Mouse (Mus musculus): Measurements from ENCODE around the gene Mdm2. TPM values are rescaled to one million over a fixed set of nuclear protein-coding genes. Genes with fewer than 3 reads are reported as not detected.
"Not testable (repeated sequence)": the region's sequence is repeated elsewhere in the genome, so short reads cannot be mapped to it uniquely, and the experiment has no call there.

The Mdm2 gene
- polyA plus RNA-seq, 1 experiment from 2014 or later: 22.0 TPM

DNA sequence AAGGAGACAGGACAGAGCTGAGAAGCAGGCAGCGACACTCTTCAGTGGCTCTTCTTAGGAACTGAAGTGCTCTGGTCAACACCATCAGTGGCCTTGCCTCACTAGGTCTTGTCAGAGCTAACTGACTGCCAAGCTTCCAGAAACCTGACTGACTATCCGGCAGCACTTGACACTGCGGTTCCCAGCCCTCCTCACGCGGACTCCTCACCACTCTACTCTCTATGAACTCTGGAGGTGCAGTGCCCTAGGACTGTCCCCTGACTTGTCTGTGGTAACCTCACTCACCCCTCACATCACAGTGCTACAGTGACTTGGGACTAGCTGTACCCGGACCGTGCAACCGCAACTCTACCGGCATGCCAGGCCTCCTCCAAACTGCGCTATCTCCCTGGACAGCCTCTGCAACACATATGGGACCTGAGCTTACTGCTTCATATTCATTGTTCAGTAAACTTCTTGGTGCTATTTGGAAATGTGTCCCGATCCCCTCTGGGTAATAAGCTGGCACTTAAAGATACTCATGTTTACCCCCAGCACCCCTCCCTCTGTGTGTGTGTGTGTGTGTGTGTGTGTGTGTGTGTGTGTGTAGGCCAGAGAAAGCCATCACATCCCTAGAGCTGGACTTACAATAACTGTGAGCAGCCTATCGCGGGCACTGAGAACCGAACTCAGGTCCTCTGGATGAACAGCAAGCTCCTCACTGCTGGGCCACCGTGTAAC is 28.5 kb upstream of the Mdm2 start:
- Histone ChIP-seq H3K4me3 (replicated peaks; ENCODE audit: low read depth, low read length) (no peak overlapping the region), H3K9ac (ENCODE audit: low read depth, low read length) (no peak overlapping the region), H3K4me2 (ENCODE audit: low read length) (no peak overlapping the region), H3K36me3 (ENCODE audit: insufficient read depth, low read length) (peaks cover 27% of the 10 kb centered on the region), H3K4me1 (replicated peaks; ENCODE audit: insufficient read depth, low read length) (no peaks in the 10 kb centered on the region; the same call in 1 of the 2 replicates), H3K9me3 (replicated peaks; ENCODE audit: low read length) (no peaks in the 10 kb centered on the region), H3K27ac (no peak overlapping the region), H3K27me3 (ENCODE audit: insufficient read depth, low read length) (no peaks in the 10 kb centered on the region)
- WGBS: 93% methylated on average over 15 of the region's 15 CpGs
- ATAC-seq (replicated peaks; ENCODE audit: low FRiP score, low read depth) (no peak), DNase-seq (ENCODE audit: low spot score) (no peak)
- no peak for TF ChIP-seq CTCF (IDR thresholded peaks at IDR 0.05; ENCODE audit: low read depth)

DNA sequence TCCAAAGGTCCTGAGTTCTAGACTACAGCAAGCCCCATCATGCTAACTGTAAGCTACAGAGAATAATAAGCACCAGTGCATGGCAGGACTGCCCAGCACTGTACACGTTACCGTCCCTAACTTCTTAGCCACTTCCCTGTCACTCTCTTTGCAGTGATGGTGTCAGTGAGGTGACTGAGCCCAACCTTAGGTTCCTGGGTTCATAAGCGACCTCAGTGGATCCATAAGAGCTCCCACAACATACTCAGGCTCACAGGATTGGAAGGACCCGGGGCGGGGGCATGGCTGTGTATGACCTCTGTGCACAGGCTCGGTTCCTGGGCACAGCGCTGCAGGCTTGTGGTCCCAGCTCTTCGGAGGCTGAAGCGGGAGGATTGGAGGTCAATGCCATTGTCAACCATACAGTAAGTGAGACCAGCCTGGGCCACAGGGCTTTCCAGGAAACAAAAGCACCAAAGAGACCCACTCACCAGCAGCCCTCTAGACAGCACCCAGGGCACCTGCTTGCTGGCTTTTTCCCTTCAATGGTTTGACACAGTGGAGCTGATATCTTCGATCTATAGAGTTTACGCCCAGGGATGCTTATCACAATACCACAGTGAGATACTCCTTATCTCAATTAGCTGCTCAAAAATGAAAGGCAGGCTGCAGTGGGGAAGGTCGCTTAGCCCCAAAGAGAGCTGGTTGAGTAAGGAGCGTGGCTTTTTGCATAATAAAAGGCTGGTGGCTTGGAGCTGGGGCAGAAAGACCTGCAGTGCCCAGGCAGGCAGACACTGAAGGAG is 27.8 kb upstream of the Mdm2 start:
- no peak overlapping the region for H3K27ac ChIP-seq
- H3K4me1 ChIP-seq (replicated peaks; ENCODE audit: insufficient read depth, low read length): no peaks in the 10 kb centered on the region
- no peaks in the 10 kb centered on the region for H3K27me3 ChIP-seq (ENCODE audit: insufficient read depth, low read length)
- H3K9me3 ChIP-seq (replicated peaks; ENCODE audit: low read length): no peaks in the 10 kb centered on the region
- ATAC-seq (replicated peaks; ENCODE audit: low FRiP score, low read depth): no peak
- H3K4me3 ChIP-seq (replicated peaks; ENCODE audit: low read depth, low read length): no peak overlapping the region
- H3K9ac ChIP-seq (ENCODE audit: low read depth, low read length): no peak overlapping the region
- peaks cover 27% of the 10 kb centered on the region for H3K36me3 ChIP-seq (ENCODE audit: insufficient read depth, low read length)
- no peak for DNase-seq (ENCODE audit: low spot score)
- no peak overlapping the region for H3K4me2 ChIP-seq (ENCODE audit: low read length)
- WGBS: 89% methylated on average over 13 of the region's 13 CpGs
- no peak for TF ChIP-seq CTCF (IDR thresholded peaks at IDR 0.05; ENCODE audit: low read depth)

DNA sequence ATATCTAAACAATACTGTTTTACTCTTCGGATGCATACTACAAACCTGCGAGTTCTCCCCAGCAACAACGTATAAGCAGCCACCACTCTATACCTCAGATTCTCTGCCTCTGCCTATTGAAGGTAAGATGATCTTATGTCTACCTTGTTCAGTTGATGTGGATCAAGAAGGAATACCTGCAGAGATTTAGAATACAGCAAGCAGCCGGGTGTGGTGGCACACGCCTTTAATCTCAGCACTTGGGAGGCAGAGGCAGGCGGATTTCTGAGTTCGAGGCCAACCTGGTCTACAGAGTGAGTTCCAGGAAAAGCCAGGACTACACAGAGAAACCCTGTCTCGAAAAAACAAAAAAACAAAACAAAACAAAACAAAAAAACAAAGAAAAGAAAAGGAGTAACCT is 26.9 kb upstream of the Mdm2 start:
- H3K27me3 ChIP-seq (ENCODE audit: insufficient read depth, low read length); H3K9me3 ChIP-seq (replicated peaks; ENCODE audit: low read length); H3K4me2 ChIP-seq (ENCODE audit: low read length); DNase-seq (ENCODE audit: low spot score); ATAC-seq (replicated peaks; ENCODE audit: low FRiP score, low read depth); H3K9ac ChIP-seq (ENCODE audit: low read depth, low read length); H3K4me3 ChIP-seq (replicated peaks; ENCODE audit: low read depth, low read length); H3K27ac ChIP-seq; H3K4me1 ChIP-seq (replicated peaks; ENCODE audit: insufficient read depth, low read length): not testable (repeated sequence)
- H3K36me3 ChIP-seq (ENCODE audit: insufficient read depth, low read length): peaks cover 27% of the 10 kb centered on the region
- 94% methylated on average over 8 of the region's 8 CpGs for WGBS

DNA sequence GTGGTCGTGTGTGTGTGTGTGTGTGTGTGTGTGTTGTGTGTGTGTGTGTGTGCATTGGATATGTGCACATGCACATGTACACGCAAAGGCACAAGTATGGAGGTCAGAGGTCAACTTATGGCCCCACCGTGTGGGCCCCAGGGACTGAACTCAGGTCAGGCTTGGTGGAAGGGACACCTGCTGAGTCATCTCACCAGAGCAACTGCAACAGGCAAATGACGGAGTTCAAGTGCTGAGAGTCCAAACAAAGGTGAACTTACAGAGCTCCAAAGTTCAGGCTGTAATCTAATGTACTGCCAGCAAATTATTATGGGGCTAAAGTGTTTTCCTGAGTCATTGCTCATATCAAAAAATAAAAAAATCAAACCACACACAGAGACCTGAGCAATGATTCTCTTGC is 26.5 kb upstream of the Mdm2 start:
- H3K27ac ChIP-seq: no peak overlapping the region
- WGBS: 73% methylated on average over 4 of the region's 4 CpGs

DNA sequence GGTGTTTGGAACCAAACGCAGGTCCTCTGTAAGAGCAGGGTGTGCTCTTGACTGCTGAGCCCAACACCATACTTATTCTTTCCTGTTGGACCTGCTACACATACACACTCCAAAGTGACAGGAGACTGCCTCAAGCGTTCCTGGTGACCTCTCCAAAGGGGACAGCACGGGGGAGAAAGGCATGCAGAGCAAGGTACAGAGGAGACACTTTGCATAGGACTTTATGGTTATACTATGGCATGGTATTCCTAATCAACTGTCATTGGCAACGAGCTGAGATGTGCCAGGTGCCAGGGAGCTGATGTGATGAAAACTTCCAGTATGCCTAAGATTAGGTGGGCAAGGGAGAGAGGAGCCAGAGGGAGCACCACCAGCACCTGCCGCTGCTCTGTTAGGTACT is 26.0 kb upstream of the Mdm2 start:
- H3K4me3 ChIP-seq (replicated peaks; ENCODE audit: low read depth, low read length): no peak overlapping the region
- no peak overlapping the region for H3K27ac ChIP-seq
- H3K36me3 ChIP-seq (ENCODE audit: insufficient read depth, low read length): peaks cover 24% of the 10 kb centered on the region
- 89% methylated on average over 5 of the region's 5 CpGs for WGBS
- no peak overlapping the region for H3K4me2 ChIP-seq (ENCODE audit: low read length)
- no peaks in the 10 kb centered on the region for H3K4me1 ChIP-seq (replicated peaks; ENCODE audit: insufficient read depth, low read length)
- H3K9ac ChIP-seq (ENCODE audit: low read depth, low read length): no peak overlapping the region
- no peaks in the 10 kb centered on the region for H3K27me3 ChIP-seq (ENCODE audit: insufficient read depth, low read length)
- no peak for DNase-seq (ENCODE audit: low spot score)
- no peaks in the 10 kb centered on the region for H3K9me3 ChIP-seq (replicated peaks; ENCODE audit: low read length)
- no peak for ATAC-seq (replicated peaks; ENCODE audit: low FRiP score, low read depth)
- no peak for TF ChIP-seq CTCF (IDR thresholded peaks at IDR 0.05; ENCODE audit: low read depth)

More for the DNA sequence above, 26.5 kb upstream of the Mdm2 start:
- H3K4me2 ChIP-seq (ENCODE audit: low read length): no peak overlapping the region
- no peak overlapping the region for H3K4me3 ChIP-seq (replicated peaks; ENCODE audit: low read depth, low read length)
- DNase-seq (ENCODE audit: low spot score) (no peak), ATAC-seq (replicated peaks; ENCODE audit: low FRiP score, low read depth) (no peak; the same call in 1 of the 2 replicates)
- peaks cover 24% of the 10 kb centered on the region for H3K36me3 ChIP-seq (ENCODE audit: insufficient read depth, low read length)
- H3K4me1 ChIP-seq (replicated peaks; ENCODE audit: insufficient read depth, low read length): no peaks in the 10 kb centered on the region
- TF ChIP-seq CTCF (IDR thresholded peaks at IDR 0.05; ENCODE audit: low read depth): no peak
- H3K9me3 ChIP-seq (replicated peaks; ENCODE audit: low read length): no peaks in the 10 kb centered on the region
- no peaks in the 10 kb centered on the region for H3K27me3 ChIP-seq (ENCODE audit: insufficient read depth, low read length)
- H3K9ac ChIP-seq (ENCODE audit: low read depth, low read length): no peak overlapping the region

DNA sequence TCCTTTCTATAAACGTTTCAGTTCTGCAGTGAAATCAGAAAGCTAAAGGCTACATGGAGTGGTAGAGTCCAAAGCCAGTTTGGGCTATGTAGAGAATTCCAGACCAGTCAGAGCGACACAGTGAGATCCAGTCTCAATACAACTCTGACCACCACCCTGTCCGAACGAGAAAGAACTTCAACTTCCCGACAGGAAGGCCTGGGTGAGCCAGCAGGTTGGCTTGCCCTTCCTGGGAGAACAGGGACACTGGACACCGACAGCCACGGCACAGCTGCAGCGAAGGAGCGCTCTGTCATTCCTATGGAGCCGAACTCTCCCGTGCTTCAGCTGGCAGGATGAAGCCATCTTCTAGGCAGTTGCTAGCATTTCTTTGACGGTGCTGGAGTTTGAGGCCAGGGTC is 24.8 kb upstream of the Mdm2 start:
- H3K4me3 ChIP-seq (replicated peaks; ENCODE audit: low read depth, low read length); H3K27me3 ChIP-seq (ENCODE audit: insufficient read depth, low read length); H3K4me2 ChIP-seq (ENCODE audit: low read length); H3K9ac ChIP-seq (ENCODE audit: low read depth, low read length); ATAC-seq (replicated peaks; ENCODE audit: low FRiP score, low read depth); H3K4me1 ChIP-seq (replicated peaks; ENCODE audit: insufficient read depth, low read length); DNase-seq (ENCODE audit: low spot score); H3K9me3 ChIP-seq (replicated peaks; ENCODE audit: low read length); H3K27ac ChIP-seq: not testable (repeated sequence)
- WGBS: 86% methylated on average over 11 of the region's 12 CpGs
- H3K36me3 ChIP-seq (ENCODE audit: insufficient read depth, low read length): peaks cover 24% of the 10 kb centered on the region

DNA sequence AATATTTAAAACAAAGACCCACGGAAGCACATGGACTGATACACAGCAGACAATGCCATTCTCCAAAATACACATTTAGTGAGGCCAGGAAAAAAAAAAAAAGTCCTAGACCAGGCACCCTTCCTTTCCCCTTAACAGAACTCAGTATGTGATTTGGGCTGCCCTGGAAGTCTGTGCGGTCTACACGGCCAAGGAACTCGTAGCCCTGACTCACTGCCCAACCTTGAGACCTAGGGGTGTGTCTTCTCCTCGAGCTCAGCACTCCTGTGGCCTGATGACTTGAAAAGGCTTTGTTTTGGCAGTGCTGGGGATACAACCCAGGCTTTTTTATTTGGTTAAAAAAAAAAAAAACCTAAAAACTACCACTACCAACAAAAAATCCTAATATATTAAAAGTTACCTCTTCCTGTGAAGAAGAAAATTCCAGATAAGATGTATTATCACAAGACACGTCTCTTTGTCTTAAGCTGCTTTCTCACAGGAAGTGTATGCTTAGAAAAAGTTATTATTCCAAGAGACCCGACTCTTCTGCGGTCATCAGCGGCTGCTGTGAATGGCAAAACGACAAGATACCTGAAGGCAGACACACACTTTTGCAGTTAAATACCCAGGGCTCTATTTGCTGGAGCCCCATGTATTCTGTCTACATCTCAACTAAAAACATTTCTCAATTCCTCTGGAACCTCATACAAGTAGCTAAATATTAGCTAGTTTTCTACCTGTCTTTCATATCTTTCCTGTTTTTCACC is 23.7 kb upstream of the Mdm2 start:
- not testable (repeated sequence) for H3K4me1 ChIP-seq (replicated peaks; ENCODE audit: insufficient read depth, low read length); H3K27me3 ChIP-seq (ENCODE audit: insufficient read depth, low read length); H3K9ac ChIP-seq (ENCODE audit: low read depth, low read length); H3K4me2 ChIP-seq (ENCODE audit: low read length); H3K9me3 ChIP-seq (replicated peaks; ENCODE audit: low read length); H3K4me3 ChIP-seq (replicated peaks; ENCODE audit: low read depth, low read length); DNase-seq (ENCODE audit: low spot score); ATAC-seq (replicated peaks; ENCODE audit: low FRiP score, low read depth); H3K27ac ChIP-seq
- 77% methylated on average over 9 of the region's 10 CpGs for WGBS
- H3K36me3 ChIP-seq (ENCODE audit: insufficient read depth, low read length): peaks cover 17% of the 10 kb centered on the region; the same call in 1 of the 2 replicates

DNA sequence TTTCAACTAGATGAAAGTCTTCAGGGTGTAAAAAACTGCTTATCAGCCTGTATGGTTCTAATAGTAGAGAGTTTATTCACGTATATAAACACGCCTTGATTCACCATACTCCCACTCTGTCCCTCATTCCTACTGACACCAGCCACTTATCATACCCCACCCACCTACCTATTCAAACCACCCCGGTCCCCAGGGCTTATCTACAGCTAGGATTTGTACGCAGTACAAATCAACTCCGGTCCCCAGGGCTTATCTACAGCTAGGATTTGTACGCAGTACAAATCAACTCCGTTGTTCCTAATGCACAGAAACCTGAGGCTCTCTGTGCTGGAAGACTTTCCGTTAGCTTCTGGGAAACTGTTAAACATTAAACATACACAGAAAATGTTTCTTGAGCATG is 23.1 kb upstream of the Mdm2 start:
- H3K4me3 ChIP-seq (replicated peaks; ENCODE audit: low read depth, low read length); H3K4me2 ChIP-seq (ENCODE audit: low read length); H3K4me1 ChIP-seq (replicated peaks; ENCODE audit: insufficient read depth, low read length); H3K9ac ChIP-seq (ENCODE audit: low read depth, low read length); ATAC-seq (replicated peaks; ENCODE audit: low FRiP score, low read depth); H3K9me3 ChIP-seq (replicated peaks; ENCODE audit: low read length); H3K27me3 ChIP-seq (ENCODE audit: insufficient read depth, low read length); H3K27ac ChIP-seq; DNase-seq (ENCODE audit: low spot score): not testable (repeated sequence)
- H3K36me3 ChIP-seq (ENCODE audit: insufficient read depth, low read length): peaks cover 11% of the 10 kb centered on the region; the same call in 1 of the 2 replicates
- 78% methylated on average over 8 of the region's 8 CpGs for WGBS
